Mouse (Mus musculus): ENCODE results near the gene Wwox.

Gene Wwox

DNA sequence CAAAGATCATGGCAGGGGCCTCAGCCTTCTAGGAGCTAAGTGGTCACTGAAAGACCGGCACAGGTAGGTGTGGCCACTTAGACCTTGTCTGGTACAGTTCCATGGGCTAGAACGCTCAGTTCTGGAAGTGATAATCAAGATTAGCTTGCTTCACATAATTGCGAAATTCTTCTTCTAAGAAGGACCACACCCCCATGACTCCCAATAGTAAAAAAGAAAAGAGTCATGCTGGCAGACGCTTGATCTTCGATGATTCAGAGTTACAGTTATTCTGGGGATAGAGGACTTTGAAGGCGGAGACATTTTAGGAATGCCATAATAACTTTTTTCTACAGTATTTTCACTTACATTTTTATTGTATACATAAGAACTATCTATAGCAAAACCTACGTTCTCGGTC lies 716.7 kb downstream of the Wwox start:
- no peak for DNase-seq (ENCODE audit: extremely low read depth, low read depth)

- DNase-seq (ENCODE audit: extremely low read depth, low read depth): no peak
These were observed 718.7 kb downstream of the Wwox start for GRCm38 (mm10) chr8:115157977-115158720.

DNA sequence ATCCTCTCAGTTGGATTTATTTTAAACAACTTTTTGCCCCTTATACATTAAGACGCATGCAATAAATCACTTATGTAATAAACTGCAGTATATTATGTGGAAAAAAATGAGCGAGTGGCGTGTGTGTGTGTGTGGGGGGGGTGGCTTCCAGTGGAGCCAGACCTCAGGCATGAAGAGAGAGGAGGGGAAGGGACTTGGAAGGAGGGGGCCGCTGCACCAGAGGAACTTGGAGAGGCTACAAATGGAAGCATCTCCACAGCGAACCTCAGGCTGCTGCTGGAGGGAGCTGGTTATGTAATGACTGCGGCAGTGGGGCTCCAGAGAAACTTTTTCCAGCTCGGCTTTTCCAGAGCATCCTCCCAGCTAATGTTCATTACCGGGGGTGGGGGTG lies 719.3 kb downstream of the Wwox start:
- no peak for DNase-seq (ENCODE audit: extremely low read depth, low read depth)

DNA sequence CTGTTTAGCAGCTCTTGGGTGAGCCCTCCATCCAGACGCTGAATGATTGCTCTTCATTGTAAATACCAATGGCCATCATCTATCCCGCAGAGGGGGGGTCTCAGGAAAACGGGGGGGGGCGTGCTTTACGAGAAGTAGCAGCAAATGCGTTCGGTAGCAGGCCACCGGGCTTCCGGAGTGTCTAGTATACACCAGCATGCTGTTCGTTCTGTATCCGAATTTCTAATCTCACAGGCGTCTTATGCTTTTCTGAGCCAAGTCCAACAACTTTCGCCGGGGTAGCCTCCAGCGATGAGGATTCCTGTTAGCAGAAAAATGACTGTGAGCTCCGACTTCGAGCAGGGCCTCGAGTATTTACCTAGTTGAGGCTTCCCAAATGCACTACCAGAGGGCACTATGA lies 719.8 kb downstream of the Wwox start:
- no peak for DNase-seq (ENCODE audit: extremely low read depth, low read depth)

DNA sequence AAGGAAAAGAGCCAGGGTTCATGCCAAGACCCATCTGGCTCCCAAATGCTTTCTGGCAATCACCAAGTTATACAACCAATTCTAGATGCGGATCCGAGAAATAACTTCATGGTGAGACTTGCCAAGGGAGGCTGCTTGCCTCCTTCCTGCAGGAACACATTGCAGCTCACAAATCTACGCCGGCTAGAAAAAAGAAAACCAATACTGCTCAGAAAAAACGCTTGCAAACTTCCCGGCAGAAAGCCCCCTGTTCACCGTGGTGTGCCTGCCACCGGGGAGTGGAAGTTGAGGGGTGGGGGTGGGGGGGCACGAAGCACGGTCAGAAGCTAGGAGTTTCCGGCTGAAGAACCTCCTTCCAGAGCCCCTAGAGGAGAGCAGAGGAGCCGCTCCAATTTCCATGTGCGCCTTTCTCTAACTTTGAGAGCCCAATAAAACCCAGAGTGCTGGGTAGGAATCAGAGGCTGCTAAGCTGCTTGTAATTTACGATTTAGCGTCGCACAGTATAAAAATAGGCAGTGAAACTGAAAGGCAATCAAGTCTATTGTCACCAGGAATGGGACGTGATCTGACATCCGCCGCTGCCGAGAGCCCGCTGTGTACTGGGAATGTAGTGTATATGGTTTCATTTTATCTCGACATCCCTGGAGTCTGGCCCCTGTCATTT lies 720.4 kb downstream of the Wwox start:
- DNase-seq (ENCODE audit: extremely low read depth, low read depth): no peak

DNA sequence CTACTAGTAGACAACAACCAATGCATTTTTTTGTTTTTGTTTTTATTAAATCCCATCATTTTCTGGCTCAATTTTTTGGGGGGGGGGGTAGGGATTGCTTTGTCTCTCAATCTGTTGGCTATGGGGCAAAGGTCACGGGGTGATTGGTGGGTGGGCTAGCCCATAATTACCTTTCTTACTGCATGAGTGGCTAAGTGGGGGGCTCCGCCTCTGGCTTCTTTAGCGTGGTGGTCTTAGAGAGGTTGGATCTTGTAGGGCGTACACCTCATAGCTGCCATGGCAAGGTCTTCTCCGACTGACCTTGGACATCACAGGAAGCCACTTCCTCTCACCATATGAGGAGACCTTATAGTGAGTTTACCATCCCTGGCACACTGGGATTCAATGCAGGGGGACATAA lies 721.0 kb downstream of the Wwox start:
- DNase-seq (ENCODE audit: extremely low read depth, low read depth): no peak

GRCm38 (mm10) chr8:115161520-115161919 lies 722.1 kb downstream of the Wwox start:
- DNase-seq (ENCODE audit: extremely low read depth, low read depth): no peak

GRCm38 (mm10) chr8:115164872-115165271 lies 725.4 kb downstream of the Wwox start:
- no peak for DNase-seq (ENCODE audit: extremely low read depth, low read depth)

- no peak for DNase-seq (ENCODE audit: extremely low read depth, low read depth)
These were observed 734.2 kb downstream of the Wwox start for GRCm38 (mm10) chr8:115173634-115174081.

DNA sequence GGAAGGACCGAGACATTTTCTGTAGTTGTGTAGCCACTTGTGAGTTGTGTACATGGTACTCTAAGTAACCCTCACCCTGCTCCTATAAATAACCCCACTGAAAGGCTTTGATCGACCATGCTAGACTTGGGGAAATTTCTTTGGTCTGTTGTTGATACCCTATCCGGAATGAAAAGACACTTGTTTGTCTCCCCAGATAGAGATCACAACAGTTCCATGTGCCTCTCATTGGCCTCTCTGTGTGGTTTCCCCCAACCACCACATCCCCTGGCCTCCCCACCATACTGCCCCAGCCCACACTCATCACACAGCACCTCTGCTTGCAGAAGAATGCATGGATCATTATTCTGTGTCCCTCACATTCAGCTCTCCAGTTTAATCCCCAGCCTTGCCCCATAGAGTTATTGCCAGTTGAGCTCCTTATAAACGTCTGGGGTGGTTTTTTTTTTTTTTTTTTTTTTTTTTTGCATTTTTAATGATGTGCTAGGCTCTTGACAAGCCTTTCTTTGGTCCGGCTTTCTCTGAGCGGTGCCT lies 746.0 kb downstream of the Wwox start:
- DNase-seq (ENCODE audit: extremely low read depth, low read depth): no peak

DNA sequence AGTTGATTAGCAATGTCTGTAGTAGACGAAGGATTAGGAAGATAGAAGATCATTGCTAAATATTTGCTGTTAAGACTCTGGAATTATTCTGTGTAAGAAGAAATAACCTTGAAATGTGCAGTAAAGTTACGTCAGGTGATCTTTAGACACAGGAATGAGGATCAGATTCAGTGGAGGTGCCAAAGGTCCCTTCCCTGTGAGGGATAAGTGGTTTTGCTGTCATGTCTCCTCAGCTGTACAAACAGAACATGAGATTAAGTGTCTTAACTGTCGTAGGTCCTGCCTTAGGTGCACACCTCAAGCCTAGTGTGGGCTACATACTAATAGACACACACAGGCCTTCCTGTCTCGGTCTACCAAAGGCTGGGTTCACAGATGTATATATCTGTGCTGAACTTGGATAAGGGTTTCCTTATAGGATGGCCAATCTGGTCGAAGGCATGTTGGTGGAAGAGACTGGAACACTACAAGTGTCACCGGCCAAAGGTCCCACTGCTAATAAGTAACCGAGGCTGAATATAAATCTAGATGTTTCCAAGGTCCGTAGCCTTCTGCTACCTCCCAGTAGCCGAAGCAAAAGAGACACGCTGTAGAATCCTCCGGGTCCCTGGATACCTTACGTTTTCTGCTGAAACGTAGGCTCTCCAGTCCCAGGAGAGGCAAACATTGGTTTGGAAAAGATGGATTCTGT lies 746.8 kb downstream of the Wwox start:
- DNase-seq (ENCODE audit: extremely low read depth, low read depth): no peak

DNA sequence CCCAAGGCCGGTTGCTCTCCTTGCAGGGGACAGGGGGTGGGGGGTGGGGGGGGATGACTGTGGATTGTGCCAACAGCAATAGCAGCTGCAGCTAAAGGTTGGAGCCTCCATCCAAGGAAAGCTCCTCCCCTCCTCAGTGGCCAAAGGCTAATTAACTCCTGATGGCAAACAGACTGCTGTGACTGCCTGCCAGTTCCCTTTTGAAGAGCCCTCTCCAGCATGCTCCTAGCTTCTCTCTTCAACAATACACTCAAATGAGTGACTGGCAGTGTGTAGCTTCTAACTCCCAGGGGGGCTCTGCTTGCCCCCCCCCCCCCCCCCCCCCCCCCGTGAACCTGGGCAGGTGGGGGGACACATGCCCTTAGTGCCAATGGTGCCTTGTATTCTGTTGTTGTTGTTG lies 747.4 kb downstream of the Wwox start:
- no peak for DNase-seq (ENCODE audit: extremely low read depth, low read depth)

DNA sequence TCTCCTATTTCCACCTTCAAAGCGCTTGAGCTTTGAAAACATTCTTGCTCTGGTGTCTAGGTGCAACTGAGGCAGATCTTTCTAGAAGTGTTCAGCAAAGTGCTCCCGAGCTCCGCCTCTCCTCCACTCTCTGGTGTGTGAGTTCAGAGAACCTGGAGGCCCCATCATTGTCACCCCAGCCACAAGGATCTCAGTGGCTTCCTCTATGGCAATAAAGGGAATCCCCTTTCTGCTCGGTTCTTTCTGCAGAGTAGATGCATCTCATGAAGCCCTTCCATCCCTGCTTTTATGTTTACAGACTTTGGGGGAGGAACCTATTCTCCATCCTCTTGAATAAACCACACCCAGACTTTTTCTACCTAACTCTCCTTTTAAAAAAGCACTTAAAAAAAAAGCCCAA lies 749.0 kb downstream of the Wwox start:
- no peak for DNase-seq (ENCODE audit: extremely low read depth, low read depth)

DNA sequence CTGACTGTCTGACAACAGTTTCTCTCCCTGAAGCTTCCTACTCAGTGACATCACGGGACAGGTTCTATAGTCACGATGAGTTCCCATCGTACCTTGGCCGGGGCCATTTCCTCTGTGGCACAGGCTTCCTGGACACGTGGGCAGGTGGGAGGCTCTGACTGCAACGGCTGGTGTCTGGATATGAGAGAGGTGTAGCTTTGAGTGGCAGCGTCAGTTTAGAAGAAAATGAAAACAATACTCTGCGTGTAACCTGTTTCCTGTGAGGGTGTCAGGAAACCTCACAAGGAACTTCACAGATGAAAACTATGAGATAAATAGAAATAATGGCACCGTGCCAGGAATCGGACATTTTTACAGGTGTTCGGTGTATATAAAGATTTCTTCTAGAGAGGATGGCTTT lies 750.4 kb downstream of the Wwox start:
- DNase-seq (ENCODE audit: extremely low read depth, low read depth): no peak

DNA sequence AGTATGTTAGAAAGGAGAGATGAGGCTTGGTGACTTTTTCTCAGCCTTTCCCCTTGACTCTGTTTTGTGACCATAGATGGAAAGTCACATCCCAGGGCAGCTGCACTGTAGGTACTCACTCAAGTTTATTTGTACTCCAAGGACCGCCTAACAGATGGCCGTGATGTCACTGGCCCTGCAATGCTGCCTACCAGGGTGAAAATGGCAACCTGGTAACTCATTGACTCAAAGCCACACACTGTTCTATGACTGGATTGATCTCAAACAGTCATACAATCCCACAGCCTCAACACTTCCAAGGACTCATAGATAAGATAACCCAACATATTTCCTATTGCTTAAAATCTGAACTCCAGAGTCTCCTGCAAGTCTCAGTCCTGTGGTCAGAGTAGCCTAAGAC lies 754.3 kb downstream of the Wwox start:
- DNase-seq (ENCODE audit: extremely low read depth, low read depth): no peak

DNA sequence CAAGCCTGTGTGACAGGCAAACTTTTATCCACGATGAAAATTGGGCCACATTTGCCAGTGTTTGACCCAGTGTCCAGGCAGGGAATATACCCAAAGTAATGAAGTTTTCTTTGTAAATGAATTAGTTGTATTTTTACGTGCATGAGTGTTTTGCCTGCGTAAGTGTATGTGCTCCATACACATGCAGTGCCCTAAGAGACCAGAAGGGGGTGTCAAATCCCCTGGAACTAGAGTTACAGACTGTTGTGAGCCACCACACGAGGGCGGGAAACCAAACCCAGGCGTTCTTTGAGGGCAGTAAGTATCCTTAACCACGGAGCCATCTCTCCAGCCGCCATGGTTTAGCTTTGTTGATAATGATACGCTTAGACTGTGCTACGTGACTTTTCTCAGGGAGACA lies 755.9 kb downstream of the Wwox start:
- no peak for DNase-seq (ENCODE audit: extremely low read depth, low read depth)

GRCm38 (mm10) chr8:115196859-115197258 lies 757.4 kb downstream of the Wwox start:
- no peak for DNase-seq (ENCODE audit: extremely low read depth, low read depth)

DNA sequence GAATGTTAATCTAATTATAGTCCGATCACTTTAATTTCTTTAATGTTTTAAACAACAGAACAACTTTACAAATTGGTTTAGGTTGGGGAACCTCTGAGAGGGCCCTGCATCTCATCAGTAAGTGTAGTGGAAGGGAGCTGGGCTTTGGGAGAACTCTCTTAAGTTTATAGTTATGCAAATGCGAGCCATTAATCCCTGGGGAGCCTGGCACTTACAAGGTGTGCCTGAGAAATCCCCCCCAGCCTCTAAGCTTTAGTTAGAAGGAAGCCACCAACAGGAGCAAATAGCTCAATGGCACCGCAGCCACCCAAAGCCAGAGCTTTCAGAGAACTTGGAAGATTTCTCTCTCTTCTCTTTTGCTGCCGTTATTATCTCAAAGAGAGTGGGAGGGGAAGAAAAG lies 759.7 kb downstream of the Wwox start:
- DNase-seq (ENCODE audit: extremely low read depth, low read depth): no peak

DNA sequence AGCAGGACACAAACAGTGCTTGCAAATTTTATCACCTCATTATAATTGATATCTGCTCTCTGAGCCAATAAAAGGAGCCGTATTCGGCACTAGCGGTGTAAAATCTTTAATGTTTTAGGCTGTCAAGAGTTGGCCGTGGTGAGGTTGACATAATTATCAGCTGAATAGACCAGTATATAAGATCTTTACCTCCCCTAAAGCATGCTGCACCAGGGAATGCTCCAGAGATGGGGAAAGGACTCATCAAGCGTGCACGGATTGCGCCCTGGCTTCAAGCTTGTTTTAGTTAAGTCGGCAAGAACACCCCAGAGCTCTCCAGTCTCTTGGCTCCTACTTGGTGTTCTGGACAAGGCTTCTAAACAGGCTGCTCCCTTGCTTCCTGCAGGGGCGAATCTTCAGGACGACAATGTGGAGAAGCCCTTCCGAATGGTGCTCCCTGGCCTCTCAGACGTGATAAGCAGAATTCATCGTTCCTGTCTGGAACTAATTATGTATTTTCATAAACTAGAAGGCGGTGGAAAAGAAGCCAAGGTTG lies 760.2 kb downstream of the Wwox start:
- no peak for DNase-seq (ENCODE audit: extremely low read depth, low read depth)

- no peak for DNase-seq (ENCODE audit: extremely low read depth, low read depth)
These were observed 762.3 kb downstream of the Wwox start for GRCm38 (mm10) chr8:115201726-115202125.

GRCm38 (mm10) chr8:115207480-115207879 lies 768.0 kb downstream of the Wwox start:
- no peak for DNase-seq (ENCODE audit: extremely low read depth, low read depth)
